Mouse (Mus musculus) liver, postnatal 0 days (tissue): ENCODE results near the gene Lnx2. TPM values are rescaled to one million over a fixed set of nuclear protein-coding genes. Genes with fewer than 3 reads are reported as not detected.

Source experiments
- ATAC-seq: fragments of 200-750 bp; cut with Nextera tagmentation; 2 replicates; pipeline ENCODE4 v1.8.0; 2017; ENCODE audit warnings: mild to moderate bottlenecking, moderate library complexity
- DNase-seq: peaks from one replicate; pipeline ENCODE4 v3.0.0-alpha.2; 2016
- H3K27ac ChIP-seq: fragments of 300-500 bp; sonication (generic); 2 replicates; pipeline ENCODE4 v1.5.1; 2014; ENCODE audit warnings: antibody characterized with exemption, moderate library complexity, mild to moderate bottlenecking, low read depth
- H3K27me3 ChIP-seq: fragments of 300-500 bp; sonication (generic); 2 replicates; pipeline ENCODE4 v1.6.1; 2014; ENCODE audit warnings: low read length, control low read depth, mixed read lengths; ENCODE audit not compliant: insufficient read depth
- H3K36me3 ChIP-seq: fragments of 300-500 bp; sonication (generic); replicated peaks from 2 replicates; pipeline ENCODE4 v1.6.1; 2014; ENCODE audit warnings: mild to moderate bottlenecking, control low read depth, low read length, moderate library complexity, mixed read lengths; ENCODE audit not compliant: insufficient read depth
- H3K4me1 ChIP-seq: fragments of 300-500 bp; sonication (generic); 2 replicates; pipeline ENCODE4 v1.6.1; 2014; ENCODE audit warnings: antibody characterized with exemption, mild to moderate bottlenecking, control low read depth; ENCODE audit not compliant: insufficient read depth
- H3K4me2 ChIP-seq: fragments of 300-500 bp; sonication (generic); 2 replicates; pipeline ENCODE4 v1.6.1; 2014; ENCODE audit warnings: low read depth, mild to moderate bottlenecking, low read length, moderate library complexity, mixed read lengths
- H3K4me3 ChIP-seq: fragments of 300-500 bp; sonication (generic); 2 replicates; pipeline ENCODE4 v1.5.1; 2014; ENCODE audit warnings: low read depth, low read length
- H3K9ac ChIP-seq: fragments of 300-500 bp; sonication (generic); replicated peaks from 2 replicates; pipeline ENCODE4 v1.6.1; 2014; ENCODE audit warnings: mild to moderate bottlenecking, moderate library complexity
- H3K9me3 ChIP-seq: fragments of 300-500 bp; sonication (generic); 2 replicates; pipeline ENCODE4 v1.6.1; 2016; ENCODE audit warnings: mild to moderate bottlenecking, control low read depth, low read length, mixed read lengths
- CTCF ChIP-seq: sonication (generic); IDR thresholded peaks from 2 replicates; pipeline ENCODE4 v1.5.1; 2016; ENCODE audit warnings: antibody characterized with exemption, low read depth
- EP300 ChIP-seq: IDR thresholded peaks from 2 replicates; pipeline ENCODE4 v1.6.1; 2016; ENCODE audit warnings: antibody characterized with exemption, low read depth, mild to moderate bottlenecking
- WGBS: fragments of 180-500 bp; shearing (Covaris S2); extraction: QIAGEN DNeasy Blood & Tissue Kit; methylation state at CpG from one replicate; pipeline ENCODE4 v1.1.7; 2014; ENCODE audit not compliant: insufficient replicate concordance; 5-methylcytosine and 5-hydroxymethylcytosine counted together
- polyA plus RNA-seq: library from polyadenylated mRNA; unstranded; fragments of >200 nt; fragmentation: Nextera tagmentation; extraction: Ambion mirVana; gene quantifications from 2 replicates; pipeline ENCODE4 v1.2.1, GENCODE M21; 2015

The Lnx2 gene
- polyA plus RNA-seq, 1 experiment from 2014 or later: 5.4 TPM

DNA sequence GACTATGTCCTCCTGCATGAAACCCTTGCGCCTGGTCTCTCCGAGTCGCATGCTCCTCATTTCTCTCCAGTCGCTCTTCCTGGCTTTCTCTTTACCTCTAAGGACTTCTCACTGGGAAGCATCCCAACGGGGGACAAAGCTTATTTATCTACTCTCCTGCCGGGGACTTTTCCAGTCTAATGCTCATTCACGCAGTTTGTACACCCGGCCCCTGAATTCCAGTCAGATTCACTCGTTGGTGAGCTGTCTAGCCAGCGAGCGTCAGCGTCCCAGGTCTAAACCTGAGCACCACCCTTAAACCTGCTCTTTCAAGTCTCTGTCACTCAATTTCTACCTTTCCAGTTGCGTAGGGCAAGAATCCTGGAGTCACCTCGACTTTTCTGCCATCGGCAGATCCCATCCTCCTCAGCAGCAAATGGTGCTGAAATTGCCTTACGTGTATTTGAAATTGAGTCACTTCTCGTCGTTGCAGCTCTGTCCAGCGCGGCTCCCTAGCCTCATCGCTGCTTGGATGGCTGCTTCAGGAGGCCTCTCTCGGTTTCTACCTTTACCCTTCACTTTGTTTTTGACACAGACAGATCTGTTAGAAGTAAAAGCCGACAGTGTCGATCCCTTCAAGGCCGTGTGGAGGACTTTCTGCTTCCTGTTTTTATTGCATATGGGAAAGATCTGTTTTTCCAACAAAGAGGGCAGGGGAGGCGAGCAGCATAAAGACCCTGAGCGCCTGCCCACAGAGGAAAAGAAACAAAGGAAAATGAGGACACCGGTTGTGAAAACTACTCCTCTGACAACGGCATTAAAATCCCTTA, 24.7 kb downstream of the Lnx2 start:
- DNase-seq (no peak), ATAC-seq (no peak)
- Histone ChIP-seq H3K27me3 (no peaks in the 10 kb centered on the region), H3K4me1 (peaks cover 52% of the 10 kb centered on the region), H3K4me2 (peak overlapping the region; percentile 51), H3K36me3 (no peaks in the 10 kb centered on the region), H3K9me3 (no peaks in the 10 kb centered on the region), H3K27ac (peak overlapping the region; percentile 72), H3K9ac (no peak overlapping the region), H3K4me3 (no peak overlapping the region)
- TF ChIP-seq EP300: no peak
- no peak for TF ChIP-seq CTCF
- WGBS: 57% methylated on average over 29 of the region's 29 CpGs

DNA sequence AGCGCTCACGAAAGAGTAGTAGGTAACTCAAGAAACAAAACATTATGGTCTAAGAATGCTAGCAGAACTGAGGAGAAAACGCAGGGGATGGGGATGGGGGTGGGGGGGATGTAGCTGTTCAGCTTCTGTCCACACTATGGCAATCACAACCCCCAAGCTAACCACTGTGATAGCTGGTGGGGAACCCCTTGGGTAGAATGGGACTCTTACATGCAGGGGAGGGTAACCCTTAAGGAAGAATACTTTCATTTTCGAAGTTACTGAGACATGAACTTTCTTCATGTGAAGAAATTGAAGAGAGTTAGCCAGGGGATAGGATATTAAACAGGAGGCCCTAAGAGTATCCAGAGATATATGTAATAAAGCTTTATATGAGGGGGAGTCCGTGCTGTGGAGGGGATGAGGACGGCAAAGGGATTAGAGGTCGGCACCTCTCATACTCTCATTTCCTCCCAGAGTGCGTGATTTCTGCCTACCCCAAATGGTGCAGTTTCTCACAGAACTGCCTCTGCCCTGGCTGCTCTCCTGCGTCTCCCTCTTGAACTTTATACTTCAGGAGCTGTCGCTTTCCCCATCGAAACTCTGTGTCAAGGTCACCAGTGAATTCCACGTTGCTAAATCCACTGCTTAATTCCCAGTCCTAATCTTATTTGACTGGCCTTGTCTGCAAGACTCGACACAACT, 25.4 kb downstream of the Lnx2 start:
- 57% methylated on average over 13 of the region's 13 CpGs for whole genome bisulfite sequencing
- Histone ChIP-seq H3K4me1 (peaks cover 46% of the 10 kb centered on the region), H3K9me3 (no peaks in the 10 kb centered on the region), H3K4me2 (peak overlapping the region; percentile 51), H3K27ac (peak overlapping the region; percentile 72), H3K36me3 (no peaks in the 10 kb centered on the region), H3K27me3 (no peaks in the 10 kb centered on the region), H3K9ac (peak overlapping the region; percentile 41; the same call in 1 of the 2 replicates), H3K4me3 (no peak overlapping the region)
- ATAC-seq: no peak
- DNase-seq: no peak
- TF ChIP-seq CTCF: no peak
- no peak for TF ChIP-seq EP300

DNA sequence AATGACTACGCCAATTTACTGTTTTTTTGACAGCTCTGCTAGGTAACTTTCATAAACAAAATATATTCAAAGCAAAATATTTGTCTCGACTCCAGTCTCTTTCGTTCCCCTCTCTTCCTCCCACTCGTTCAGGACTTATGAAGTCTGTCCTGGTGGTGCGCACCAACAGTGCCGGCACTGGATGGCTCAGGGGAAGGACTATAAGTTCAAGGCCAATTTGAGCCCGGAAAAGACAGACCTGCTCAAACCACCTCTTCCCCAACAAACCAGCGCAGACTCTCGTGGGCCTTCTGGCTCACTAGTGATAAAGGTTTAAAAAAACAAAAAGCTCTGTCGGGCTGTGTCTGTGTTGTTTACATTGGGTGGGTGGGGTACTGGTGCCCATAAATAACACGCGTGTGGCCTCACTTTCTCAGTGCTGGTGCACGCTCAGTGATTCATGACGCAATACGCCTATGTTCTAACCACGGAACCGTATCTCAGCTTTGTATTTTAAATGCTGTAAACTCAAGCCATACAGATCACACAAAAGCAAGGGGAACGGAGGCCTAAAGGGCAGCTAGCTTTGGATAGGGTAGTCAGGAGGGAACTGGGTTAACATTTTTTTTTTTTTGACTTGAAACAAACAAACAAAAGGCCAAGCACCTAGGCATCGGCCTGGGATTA, 26.7 kb downstream of the Lnx2 start:
- Histone ChIP-seq H3K27ac (peak overlapping the region; percentile 9; the same call in 1 of the 2 replicates), H3K9ac (no peak overlapping the region)
- ATAC-seq: peak; percentile 43; the same call in 1 of the 2 replicates

GRCm38 (mm10) chr5:147045929-147046328, 30.5 kb downstream of the Lnx2 start:
- DNase-seq: no peak
- H3K9me3 ChIP-seq: no peaks in the 10 kb centered on the region
- H3K4me1 ChIP-seq: peaks cover 11% of the 10 kb centered on the region
- TF ChIP-seq CTCF (no peak), EP300 (no peak)
- no peak overlapping the region for H3K27ac ChIP-seq
- peaks cover 9% of the 10 kb centered on the region for H3K36me3 ChIP-seq
- H3K27me3 ChIP-seq: no peaks in the 10 kb centered on the region
- H3K4me2 ChIP-seq: no peak overlapping the region
- ATAC-seq: no peak
- H3K4me3 ChIP-seq: no peak overlapping the region
- WGBS: 58% methylated on average over 11 of the region's 11 CpGs
- H3K9ac ChIP-seq: no peak overlapping the region

More for the DNA sequence above, 26.7 kb downstream of the Lnx2 start:
- Histone ChIP-seq H3K9me3 (no peaks in the 10 kb centered on the region), H3K4me2 (peak overlapping the region; percentile 27; the same call in 1 of the 2 replicates), H3K4me1 (peaks cover 39% of the 10 kb centered on the region), H3K36me3 (no peaks in the 10 kb centered on the region), H3K27me3 (no peaks in the 10 kb centered on the region), H3K4me3 (no peak overlapping the region)
- no peak for TF ChIP-seq CTCF
- no peak for TF ChIP-seq EP300
- no peak for DNase-seq
- 48% methylated on average over 19 of the region's 19 CpGs for WGBS

DNA sequence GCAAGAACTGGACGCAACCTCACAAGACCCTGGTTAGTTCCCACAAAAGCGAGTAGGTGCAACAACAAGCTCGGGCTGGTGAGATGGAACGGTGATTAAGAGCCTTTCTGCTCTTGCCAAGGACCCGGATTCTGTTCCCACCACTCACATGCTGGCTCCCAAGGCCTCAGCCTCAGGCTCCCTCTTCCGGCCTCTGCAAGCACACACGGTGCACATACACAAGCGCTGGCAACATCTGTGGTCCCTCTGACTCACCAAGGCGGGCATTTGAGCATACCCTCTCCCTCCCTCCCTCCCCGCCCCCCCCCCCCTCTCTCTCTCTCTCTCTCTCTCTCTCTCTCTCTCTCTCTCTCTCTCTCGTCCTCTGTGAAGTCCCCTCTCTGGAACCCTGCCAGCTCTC, 31.1 kb downstream of the Lnx2 start:
- ATAC-seq (no peak), DNase-seq (no peak)
- Histone ChIP-seq H3K9ac (no peak overlapping the region), H3K4me2 (no peak overlapping the region), H3K9me3 (no peaks in the 10 kb centered on the region), H3K27ac (no peak overlapping the region), H3K4me1 (0 out of 2 replicates have a peak, but pooled peaks cover 6% of the 10 kb centered on the region), H3K27me3 (no peaks in the 10 kb centered on the region), H3K36me3 (peaks cover 14% of the 10 kb centered on the region), H3K4me3 (no peak overlapping the region)
- WGBS: 80% methylated on average over 9 of the region's 11 CpGs
- TF ChIP-seq EP300 (no peak), CTCF (no peak)
